Mouse (Mus musculus): Measurements from ENCODE around the gene Plbd2. TPM values are rescaled to one million over a fixed set of nuclear protein-coding genes. Genes with fewer than 3 reads are reported as not detected.
A peak's percentile ranks its signal among the peaks of the same experiment; 100 is the strongest.
"Not testable (repeated sequence)": the region's sequence is repeated elsewhere in the genome, so short reads cannot be mapped to it uniquely, and the experiment has no call there.

Plbd2 gene
- polyA plus RNA-seq, 1 experiment from 2014 or later: 37.6 TPM

DNA sequence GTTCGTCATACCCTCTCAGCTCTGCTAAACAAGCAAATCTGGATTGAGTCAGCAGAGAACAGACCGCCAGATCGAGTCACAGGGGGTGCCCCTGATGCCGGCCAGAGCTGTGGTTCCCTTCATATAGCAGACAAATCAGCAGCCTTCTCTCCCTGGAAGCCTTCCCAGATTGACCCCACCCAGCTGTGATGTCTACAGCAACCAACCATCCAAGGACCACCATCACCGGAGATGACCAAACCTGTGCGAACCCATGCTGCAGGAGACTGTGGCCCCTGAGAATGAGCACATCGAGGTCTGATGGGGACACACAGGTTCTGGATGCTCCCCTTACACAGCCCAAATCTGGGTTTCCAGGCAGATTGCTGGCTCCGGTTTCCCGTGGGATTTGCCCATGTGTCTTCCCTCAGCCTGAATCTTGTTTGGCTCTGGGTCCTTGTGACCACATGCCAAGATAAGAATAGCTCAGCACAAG, 1.2 kb downstream of the Plbd2 start:
- Histone ChIP-seq H3K36me3 (ENCODE audit: control insufficient read depth, insufficient read depth, low read length) (no peaks in the 10 kb centered on the region; the same call in 1 of the 2 replicates), H3K4me1 (ENCODE audit: control insufficient read depth, insufficient read depth, low read depth, low read length) (peaks cover 14% of the 10 kb centered on the region), H3K4me2 (ENCODE audit: low read length) (peak overlapping the region; percentile 96), H3K9ac (ENCODE audit: low read depth, low read length) (peak overlapping the region; percentile 91; the same call in 1 of the 2 replicates), H3K9me3 (ENCODE audit: control insufficient read depth, low read length) (no peaks in the 10 kb centered on the region), H3K27me3 (replicated peaks; ENCODE audit: control insufficient read depth, insufficient read depth, low read length) (no peaks in the 10 kb centered on the region), H3K4me3 (ENCODE audit: low read length) (peak overlapping the region; percentile 89), H3K27ac (ENCODE audit: low read depth, low read length) (no peak overlapping the region)
- WGBS: 67% methylated on average over 9 of the region's 9 CpGs
- ATAC-seq: 0 out of 2 replicates have a peak, but pooled peaks have one; percentile 16

DNA sequence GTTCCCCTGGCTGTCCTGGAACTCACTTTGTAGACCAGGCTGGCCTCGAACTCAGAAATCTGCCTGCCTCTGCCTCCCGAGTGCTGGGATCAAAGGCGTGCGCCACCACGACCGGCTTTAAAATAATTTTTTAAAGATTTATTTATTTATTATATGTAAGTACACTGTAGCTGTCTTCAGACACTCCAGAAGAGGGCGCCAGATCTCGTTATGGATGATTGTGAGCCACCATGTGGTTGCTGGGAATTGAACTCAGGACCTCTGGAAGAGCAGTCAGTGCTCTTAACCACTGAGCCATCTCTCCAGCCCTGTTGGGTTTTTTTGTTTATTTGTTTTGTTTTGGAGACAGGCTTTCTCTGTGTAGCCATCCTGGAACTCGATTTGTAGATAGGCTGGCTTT, 2.8 kb downstream of the Plbd2 start:
- H3K27me3 ChIP-seq (replicated peaks; ENCODE audit: control insufficient read depth, insufficient read depth, low read length); H3K9ac ChIP-seq (ENCODE audit: low read depth, low read length); H3K36me3 ChIP-seq (ENCODE audit: control insufficient read depth, insufficient read depth, low read length); H3K4me3 ChIP-seq (ENCODE audit: low read length); ATAC-seq; H3K9me3 ChIP-seq (ENCODE audit: control insufficient read depth, low read length); H3K27ac ChIP-seq (ENCODE audit: low read depth, low read length); H3K4me2 ChIP-seq (ENCODE audit: low read length): not testable (repeated sequence)
- 89% methylated on average over 9 of the region's 9 CpGs for WGBS
- peaks cover 14% of the 10 kb centered on the region for H3K4me1 ChIP-seq (ENCODE audit: control insufficient read depth, insufficient read depth, low read depth, low read length)

DNA sequence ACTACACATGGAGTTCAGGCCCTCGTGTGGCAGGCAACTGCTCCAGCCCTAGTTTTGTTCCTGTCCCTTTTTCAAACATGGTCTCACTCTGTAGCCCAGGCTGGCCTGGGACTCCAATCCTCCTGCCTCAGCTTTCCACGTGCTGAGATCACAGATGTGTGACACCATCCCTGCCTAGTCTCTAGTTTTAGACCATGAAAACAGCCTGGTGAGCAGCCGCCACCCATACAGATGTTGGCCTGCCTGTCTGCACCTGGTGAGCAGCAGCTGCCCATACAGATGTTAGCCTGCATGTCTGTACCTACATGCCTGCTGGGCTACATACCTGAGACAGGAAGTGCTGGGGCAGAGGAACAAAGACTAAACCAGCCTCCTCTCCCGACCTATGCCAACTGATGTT, 4.2 kb downstream of the Plbd2 start:
- WGBS: 92% methylated on average over 4 of the region's 4 CpGs
- no peaks in the 10 kb centered on the region for H3K9me3 ChIP-seq (ENCODE audit: control insufficient read depth, low read length)
- peaks cover 14% of the 10 kb centered on the region for H3K4me1 ChIP-seq (ENCODE audit: control insufficient read depth, insufficient read depth, low read depth, low read length)
- H3K27me3 ChIP-seq (replicated peaks; ENCODE audit: control insufficient read depth, insufficient read depth, low read length): no peaks in the 10 kb centered on the region
- no peak overlapping the region for H3K4me3 ChIP-seq (ENCODE audit: low read length)
- no peak overlapping the region for H3K27ac ChIP-seq (ENCODE audit: low read depth, low read length)
- no peak overlapping the region for H3K9ac ChIP-seq (ENCODE audit: low read depth, low read length)
- ATAC-seq: no peak
- H3K36me3 ChIP-seq (ENCODE audit: control insufficient read depth, insufficient read depth, low read length): no peaks in the 10 kb centered on the region; the same call in 1 of the 2 replicates
- no peak overlapping the region for H3K4me2 ChIP-seq (ENCODE audit: low read length)

DNA sequence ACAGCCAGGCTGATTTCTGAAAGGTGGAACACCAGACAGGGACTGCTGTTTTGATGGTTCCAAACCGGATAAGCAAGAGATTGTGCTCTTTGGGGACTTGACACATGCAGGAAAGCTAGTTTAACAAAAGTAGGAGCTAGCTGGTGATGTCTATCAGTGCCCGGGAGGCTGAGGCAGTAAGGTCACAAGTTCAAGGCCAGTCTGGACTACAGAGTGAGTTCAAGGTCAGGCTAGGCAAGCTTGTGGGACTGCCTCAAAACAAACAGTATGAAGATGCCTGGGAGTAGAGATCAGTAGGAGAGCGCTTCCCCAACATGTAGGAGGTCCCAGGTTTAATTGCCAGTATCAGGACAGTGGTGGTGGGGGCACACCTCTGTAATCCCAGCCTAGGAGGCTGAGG, 6.4 kb downstream of the Plbd2 start:
- ATAC-seq: no peak
- Histone ChIP-seq H3K4me3 (ENCODE audit: low read length) (no peak overlapping the region), H3K9ac (ENCODE audit: low read depth, low read length) (no peak overlapping the region), H3K9me3 (ENCODE audit: control insufficient read depth, low read length) (no peaks in the 10 kb centered on the region), H3K27me3 (replicated peaks; ENCODE audit: control insufficient read depth, insufficient read depth, low read length) (no peaks in the 10 kb centered on the region), H3K4me1 (ENCODE audit: control insufficient read depth, insufficient read depth, low read depth, low read length) (peaks cover 5% of the 10 kb centered on the region), H3K36me3 (ENCODE audit: control insufficient read depth, insufficient read depth, low read length) (peaks cover 2% of the 10 kb centered on the region; the same call in 1 of the 2 replicates), H3K27ac (ENCODE audit: low read depth, low read length) (no peak overlapping the region), H3K4me2 (ENCODE audit: low read length) (no peak overlapping the region)
- 91% methylated on average over 3 of the region's 3 CpGs for WGBS

DNA sequence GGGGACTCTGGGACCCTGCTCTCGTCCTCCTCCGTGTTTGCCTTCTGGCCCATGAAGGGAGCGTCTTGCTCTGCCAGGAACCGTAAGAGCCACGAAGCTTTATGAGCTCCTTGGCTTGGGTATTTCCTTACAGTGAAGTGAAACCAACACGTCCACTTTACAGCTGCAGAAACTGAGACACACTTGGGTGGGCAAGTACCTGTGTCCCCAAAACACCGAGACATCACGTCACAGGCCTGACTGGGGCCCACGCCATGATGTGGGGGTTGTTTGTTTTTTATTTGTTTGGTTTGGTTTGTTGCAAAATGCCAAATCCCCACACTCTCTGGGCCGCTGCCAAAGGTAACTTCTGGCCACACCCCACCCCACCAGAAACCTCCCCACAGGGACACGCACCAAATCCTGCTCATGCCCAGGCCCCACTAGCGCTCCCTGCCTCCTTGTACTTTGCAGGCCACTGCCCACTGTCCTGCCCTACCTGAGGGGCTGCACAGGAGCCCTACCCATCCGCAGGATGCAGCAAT, 7.7 kb downstream of the Plbd2 start:
- ATAC-seq: no peak
- H3K9me3 ChIP-seq (ENCODE audit: control insufficient read depth, low read length): no peaks in the 10 kb centered on the region

DNA sequence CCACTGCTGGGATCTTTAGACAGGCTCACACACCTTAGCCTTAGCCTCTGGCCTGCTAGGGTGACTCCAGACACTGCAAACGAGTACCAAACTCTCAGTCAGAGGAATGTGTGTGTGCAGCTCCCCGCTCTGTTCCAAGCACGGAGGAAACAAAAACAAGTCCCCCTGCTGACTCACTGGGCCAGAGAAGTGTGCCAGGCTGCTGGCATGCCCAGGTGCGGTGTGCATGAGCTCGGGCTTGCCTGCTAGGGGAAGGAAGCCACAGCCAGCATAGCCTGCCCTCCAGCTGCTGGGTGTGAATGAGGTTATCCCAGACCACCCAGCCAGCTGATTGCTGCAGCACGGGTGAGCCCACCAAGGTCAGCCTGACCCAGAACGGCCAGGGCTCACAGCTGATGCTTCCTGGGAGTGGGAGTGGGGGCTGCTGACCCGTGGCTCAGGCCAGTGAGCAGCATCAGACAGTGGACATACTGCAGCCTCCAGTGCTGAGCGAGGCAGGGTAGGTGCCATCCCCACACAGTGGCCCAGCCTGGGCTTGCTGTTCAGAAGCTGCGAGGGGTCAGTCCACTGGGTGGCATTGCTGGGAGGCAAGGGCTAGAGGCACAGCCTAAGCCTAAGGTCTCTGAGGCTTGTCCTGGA, 8.2 kb downstream of the Plbd2 start:
- Histone ChIP-seq H3K27ac (ENCODE audit: low read depth, low read length) (no peak overlapping the region), H3K9me3 (ENCODE audit: control insufficient read depth, low read length) (no peaks in the 10 kb centered on the region), H3K27me3 (replicated peaks; ENCODE audit: control insufficient read depth, insufficient read depth, low read length) (no peaks in the 10 kb centered on the region), H3K36me3 (ENCODE audit: control insufficient read depth, insufficient read depth, low read length) (peaks cover 3% of the 10 kb centered on the region; the same call in 1 of the 2 replicates), H3K4me1 (ENCODE audit: control insufficient read depth, insufficient read depth, low read depth, low read length) (no peaks in the 10 kb centered on the region; the same call in 1 of the 2 replicates), H3K4me3 (ENCODE audit: low read length) (no peak overlapping the region), H3K4me2 (ENCODE audit: low read length) (no peak overlapping the region), H3K9ac (ENCODE audit: low read depth, low read length) (no peak overlapping the region)
- 69% methylated on average over 10 of the region's 10 CpGs for WGBS
- ATAC-seq: no peak

More for the DNA sequence above, 7.7 kb downstream of the Plbd2 start:
- H3K9ac ChIP-seq (ENCODE audit: low read depth, low read length): no peak overlapping the region
- H3K4me3 ChIP-seq (ENCODE audit: low read length): no peak overlapping the region
- no peaks in the 10 kb centered on the region; the same call in 1 of the 2 replicates for H3K4me1 ChIP-seq (ENCODE audit: control insufficient read depth, insufficient read depth, low read depth, low read length)
- H3K27ac ChIP-seq (ENCODE audit: low read depth, low read length): no peak overlapping the region
- 87% methylated on average over 13 of the region's 13 CpGs for WGBS
- no peaks in the 10 kb centered on the region for H3K27me3 ChIP-seq (replicated peaks; ENCODE audit: control insufficient read depth, insufficient read depth, low read length)
- peaks cover 3% of the 10 kb centered on the region; the same call in 1 of the 2 replicates for H3K36me3 ChIP-seq (ENCODE audit: control insufficient read depth, insufficient read depth, low read length)
- H3K4me2 ChIP-seq (ENCODE audit: low read length): no peak overlapping the region

DNA sequence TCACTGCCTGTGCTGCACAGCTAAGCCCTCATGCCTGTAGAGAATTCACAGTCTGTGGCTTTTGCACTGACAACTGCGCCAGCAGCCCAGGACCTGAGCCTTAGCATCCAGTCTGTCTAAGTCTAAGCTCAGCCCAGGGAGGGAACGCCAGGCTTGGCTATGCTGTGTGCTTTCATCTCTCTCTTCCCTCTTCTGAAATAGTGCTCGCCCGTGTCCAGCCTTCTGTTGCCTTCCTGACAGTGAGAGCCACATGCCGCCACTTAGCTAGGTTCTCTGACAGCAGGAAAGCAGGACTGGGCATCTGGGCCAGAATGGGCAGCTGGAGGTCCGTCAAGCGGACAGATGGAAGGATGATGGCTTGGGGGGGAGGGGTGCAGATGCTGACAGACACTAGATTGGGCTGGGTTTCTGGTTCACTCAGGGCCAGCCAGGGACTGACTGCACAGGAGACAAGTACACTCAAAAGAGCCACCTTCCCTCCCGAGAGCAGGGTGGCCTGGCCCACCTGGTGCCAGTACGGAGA, 9.5 kb downstream of the Plbd2 start:
- ATAC-seq: no peak
- Histone ChIP-seq H3K9ac (ENCODE audit: low read depth, low read length) (no peak overlapping the region), H3K4me1 (ENCODE audit: control insufficient read depth, insufficient read depth, low read depth, low read length) (no peaks in the 10 kb centered on the region; the same call in 1 of the 2 replicates)

DNA sequence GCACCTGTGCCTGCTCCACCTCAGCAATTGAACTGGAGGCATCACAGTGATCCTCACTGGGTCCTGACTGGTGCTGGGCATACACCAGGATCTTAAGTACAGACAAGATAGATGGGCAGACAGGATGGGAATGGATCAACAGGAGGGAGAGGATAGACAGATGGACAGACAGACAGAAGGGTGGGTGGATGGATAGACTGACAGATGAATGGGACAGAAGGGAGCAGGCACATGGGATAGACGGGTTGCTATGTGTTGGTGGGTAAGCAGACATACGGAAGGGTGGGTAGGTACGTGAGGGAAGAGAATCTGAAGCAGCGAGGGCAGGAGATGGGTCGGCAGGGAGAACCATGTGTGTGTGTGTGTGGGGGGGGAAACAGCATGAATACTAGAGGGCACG, 10.0 kb downstream of the Plbd2 start:
- Histone ChIP-seq H3K4me2 (ENCODE audit: low read length) (no peak overlapping the region), H3K36me3 (ENCODE audit: control insufficient read depth, insufficient read depth, low read length) (peaks cover 3% of the 10 kb centered on the region; the same call in 1 of the 2 replicates), H3K4me3 (ENCODE audit: low read length) (no peak overlapping the region), H3K27ac (ENCODE audit: low read depth, low read length) (no peak overlapping the region), H3K9me3 (ENCODE audit: control insufficient read depth, low read length) (no peaks in the 10 kb centered on the region), H3K27me3 (replicated peaks; ENCODE audit: control insufficient read depth, insufficient read depth, low read length) (no peaks in the 10 kb centered on the region), H3K9ac (ENCODE audit: low read depth, low read length) (no peak overlapping the region), H3K4me1 (ENCODE audit: control insufficient read depth, insufficient read depth, low read depth, low read length) (no peaks in the 10 kb centered on the region; the same call in 1 of the 2 replicates)
- 87% methylated on average over 6 of the region's 6 CpGs for WGBS
- ATAC-seq: no peak

More for the DNA sequence above, 9.5 kb downstream of the Plbd2 start:
- Histone ChIP-seq H3K27me3 (replicated peaks; ENCODE audit: control insufficient read depth, insufficient read depth, low read length) (no peaks in the 10 kb centered on the region), H3K36me3 (ENCODE audit: control insufficient read depth, insufficient read depth, low read length) (peaks cover 3% of the 10 kb centered on the region; the same call in 1 of the 2 replicates), H3K27ac (ENCODE audit: low read depth, low read length) (no peak overlapping the region), H3K4me3 (ENCODE audit: low read length) (no peak overlapping the region), H3K9me3 (ENCODE audit: control insufficient read depth, low read length) (no peaks in the 10 kb centered on the region), H3K4me2 (ENCODE audit: low read length) (no peak overlapping the region)
- whole genome bisulfite sequencing: 65% methylated on average over 9 of the region's 9 CpGs

DNA sequence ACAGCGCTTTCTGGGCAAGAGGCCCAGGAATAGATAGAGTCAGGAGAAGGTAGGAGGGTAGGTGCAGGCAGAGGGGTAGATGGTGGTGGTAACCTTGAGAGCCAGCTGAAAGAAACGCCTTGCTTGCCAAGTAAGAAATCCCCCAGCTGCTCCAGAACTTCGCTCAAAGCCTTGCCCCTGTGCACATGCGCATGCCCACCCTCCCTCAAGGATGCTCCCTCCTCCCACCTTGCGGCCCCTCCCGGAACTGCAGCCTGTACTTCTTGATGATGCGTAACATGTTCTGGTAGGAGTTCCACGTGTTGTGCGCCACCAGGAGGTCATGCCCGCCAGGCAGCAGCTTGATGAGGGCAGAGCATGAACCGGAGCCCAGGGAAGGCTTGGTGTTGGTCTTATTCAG, 11.0 kb downstream of the Plbd2 start:
- 61% methylated on average over 11 of the region's 11 CpGs for WGBS
- ATAC-seq: no peak
- no peak overlapping the region for H3K27ac ChIP-seq (ENCODE audit: low read depth, low read length)

More for the DNA sequence above, 11.0 kb downstream of the Plbd2 start:
- H3K4me2 ChIP-seq (ENCODE audit: low read length): no peak overlapping the region
- H3K27me3 ChIP-seq (replicated peaks; ENCODE audit: control insufficient read depth, insufficient read depth, low read length): no peaks in the 10 kb centered on the region
- H3K4me3 ChIP-seq (ENCODE audit: low read length): no peak overlapping the region
- H3K9me3 ChIP-seq (ENCODE audit: control insufficient read depth, low read length): no peaks in the 10 kb centered on the region
- peaks cover 3% of the 10 kb centered on the region; the same call in 1 of the 2 replicates for H3K36me3 ChIP-seq (ENCODE audit: control insufficient read depth, insufficient read depth, low read length)
- no peak overlapping the region for H3K9ac ChIP-seq (ENCODE audit: low read depth, low read length)
- no peaks in the 10 kb centered on the region; the same call in 1 of the 2 replicates for H3K4me1 ChIP-seq (ENCODE audit: control insufficient read depth, insufficient read depth, low read depth, low read length)
